Mouse (Mus musculus) cerebellum, adult 11 months (tissue): Measurements from ENCODE around the gene Olfr382.
"Not testable (repeated sequence)": the region's sequence is repeated elsewhere in the genome, so short reads cannot be mapped to it uniquely, and the experiment has no call there.

Experiments used
- DNase-seq: peaks from one replicate; pipeline ENCODE4 v3.0.0; 2022

The Olfr382 gene

GRCm38 (mm10) chr11:73517097-73517496 is at the start of gene Olfr382:
TSS of gene Olfr382 (minus strand) at chr11:73517197.
- DNase-seq: no peak

GRCm38 (mm10) chr11:73528971-73529370 is 12.0 kb upstream of the Olfr382 start:
- not testable (repeated sequence) for DNase-seq

GRCm38 (mm10) chr11:73491503-73491902 is 25.5 kb downstream of the Olfr382 start, which contains the start of gene Olfr381:
TSS of gene Olfr381 (minus strand) at chr11:73491603.
- DNase-seq: no peak
